In genomic region chr8:44980030-44980429, GRCm38 (mm10) we compare ENCODE assay signal across 10 mouse cellular contexts. TPM values are rescaled to one million over a fixed set of nuclear protein-coding genes. Genes with fewer than 3 reads are reported as not detected.
DNase-seq lines count a peak whose midpoint lies in the region; ATAC-seq and TF ChIP-seq lines count a peak whose summit lies in the region.
"Had no signal": no experiment of that assay in that cellular context is flagged by ENCODE, and none has a peak within 500 bp of the region (broad histone marks: within the 10 kb centered on the region; RNA-seq: fewer than 3 reads in every experiment).

No protein-coding gene starts in this region.

- peak; percentile 27 to 29 for DNase-seq in urinary bladder, adult 18-20 months (ENCODE audit: low spot score in 2 of 2)
- DNase-seq in urinary bladder, postnatal 25 days (ENCODE audit: low spot score), result no peak
- peak; percentile 73 for DNase-seq in gastrocnemius, adult 2 months
- no peak for DNase-seq in hindbrain, embryonic 14.5 days (ENCODE audit: low spot score)
- peak; percentile 34 for DNase-seq in left cerebral cortex, adult 11 months (ENCODE audit: low spot score)
- peak; percentile 48 for DNase-seq in urinary bladder, adult 2 months (ENCODE audit: low spot score)

- peak overlapping the region; percentile 67 for H3K27ac ChIP-seq in gastrocnemius, adult 2 months
- H3K27ac ChIP-seq in hindbrain, embryonic 14.5 days, result peak overlapping the region; percentile 1; the same call in 1 of the 2 replicates
- no peak overlapping the region; the same call in 1 of the 2 replicates for H3K27ac ChIP-seq in midbrain, embryonic 13.5 days

- no peak for TF ChIP-seq CTCF in gastrocnemius, adult 2 months (IDR thresholded peaks at IDR 0.05)

- no peaks in the 10 kb centered on the region for H3K36me3 ChIP-seq in hindbrain, embryonic 14.5 days (replicated peaks; ENCODE audit: control insufficient read depth, insufficient read depth)
- H3K36me3 ChIP-seq in midbrain, embryonic 13.5 days, result no peaks in the 10 kb centered on the region

- no peaks in the 10 kb centered on the region; the same call in 1 of the 2 replicates for H3K4me1 ChIP-seq in hindbrain, embryonic 14.5 days (replicated peaks; ENCODE audit: control insufficient read depth, insufficient read depth, low read length)
- peaks cover 11% of the 10 kb centered on the region; the same call in 1 of the 2 replicates for H3K4me1 ChIP-seq in midbrain, embryonic 13.5 days (replicated peaks)
- H3K4me1 ChIP-seq: megakaryocyte, embryonic 14.5 days had no signal

- ATAC-seq in hindbrain, embryonic 14.5 days (ENCODE audit: low FRiP score), result peak; percentile 87; the same call in 1 of the 2 replicates
- peak; percentile 83 for ATAC-seq in midbrain, embryonic 13.5 days
- ATAC-seq in erythroblast, adult 5-6 weeks (replicated peaks; ENCODE audit: low FRiP score, poor library complexity, severe bottlenecking), result no peak

- H3K9me3 ChIP-seq in hindbrain, embryonic 14.5 days (ENCODE audit: control insufficient read depth, low read length), result no peaks in the 10 kb centered on the region
- H3K9me3 ChIP-seq in midbrain, embryonic 13.5 days, result no peaks in the 10 kb centered on the region

- WGBS in hindbrain, embryonic 14.5 days, result 38% methylated on average over 12 of the region's 12 CpGs
- 40% methylated on average over 12 of the region's 12 CpGs for WGBS in midbrain, embryonic 13.5 days

- peak overlapping the region; percentile 43 for H3K4me3 ChIP-seq in gastrocnemius, adult 2 months
- no peak overlapping the region for H3K4me3 ChIP-seq in hindbrain, embryonic 14.5 days (replicated peaks; ENCODE audit: low read length)
- no peak overlapping the region for H3K4me3 ChIP-seq in midbrain, embryonic 13.5 days (replicated peaks)
- H3K4me3 ChIP-seq: megakaryocyte, embryonic 14.5 days had no signal

- intact Hi-C loops in gastrocnemius, adult 2 months (cut with DNase I), result loop anchor here (5.0 kb wide), 1 partner anchor 43 kb away; the partner anchor contains the start of gene Fat1

- H3K9ac ChIP-seq in hindbrain, embryonic 14.5 days, result no peak overlapping the region
- H3K9ac ChIP-seq in midbrain, embryonic 13.5 days (replicated peaks), result no peak overlapping the region

- H3K4me2 ChIP-seq in hindbrain, embryonic 14.5 days (replicated peaks), result no peak overlapping the region
- H3K4me2 ChIP-seq in midbrain, embryonic 13.5 days (replicated peaks), result no peak overlapping the region

- no peaks in the 10 kb centered on the region for H3K27me3 ChIP-seq in hindbrain, embryonic 14.5 days (ENCODE audit: control insufficient read depth, insufficient read depth, low read length)
- 0 out of 2 replicates have a peak, but pooled peaks cover 13% of the 10 kb centered on the region for H3K27me3 ChIP-seq in midbrain, embryonic 13.5 days
- H3K27me3 ChIP-seq: CH12.LX; megakaryocyte, embryonic 14.5 days had no signal

RNA-seq across cellular contexts. Expression of gene Fat1, which starts 44.8 kb away (rescaled TPM):
- total RNA-seq in gastrocnemius, adult 2 months (2021), result 1 to 10 TPM; 2.6 to 4.5 TPM
- 25.3 and 28.8 TPM in 2 replicates for polyA plus RNA-seq in hindbrain, embryonic 14.5 days (2014; fragmentation: Nextera tagmentation; extraction: Ambion mirVana)
- 10.9 and 11.9 TPM in 2 replicates for polyA plus RNA-seq in midbrain, embryonic 13.5 days (2015; fragmentation: Nextera tagmentation; extraction: Ambion mirVana)
- 52.0 and 53.5 TPM in 2 replicates for polyA plus RNA-seq in urinary bladder, adult 2 months (2012; rRNA removed)
- under 0.01 TPM in 1 of 2 replicates, not detected in the other for total RNA-seq in erythroblast, adult 5-6 weeks (2015; ENCODE audit: low replicate concordance)
- total RNA-seq in erythroblast, adult 5-6 weeks (2017; ENCODE audit: low replicate concordance), result 0.17 TPM in 1 of 2 replicates, not detected in the other

Comparison
In these comparisons a context has a peak if more than half of its experiments do, and no peak if none do; other contexts are left out.
1. DNase-seq: peak in urinary bladder, adult 18-20 months (2 of 2), gastrocnemius, adult 2 months (single experiment), left cerebral cortex, adult 11 months (single experiment) and urinary bladder, adult 2 months (single experiment); none in urinary bladder, postnatal 25 days (single experiment) and hindbrain, embryonic 14.5 days (single experiment).